Mouse (Mus musculus): ENCODE results near the gene Abcc9. TPM values are rescaled to one million over a fixed set of nuclear protein-coding genes. Genes with fewer than 3 reads are reported as not detected.

Gene Abcc9
- total and polyA plus RNA-seq, 3 experiments, result 0.27 TPM; not detected in 2

GRCm38 (mm10) chr6:142570046-142570770 lies 131.9 kb downstream of the Abcc9 start:
- no peaks in the 10 kb centered on the region for H3K9me3 ChIP-seq (replicated peaks)
- peaks cover 9% of the 10 kb centered on the region; the same call in 1 of the 2 replicates for H3K27me3 ChIP-seq (ENCODE audit: insufficient read depth, low read length)
- H3K4me3 ChIP-seq (ENCODE audit: low read depth, low read length), result no peak overlapping the region
- ATAC-seq (ENCODE audit: extremely low read depth, insufficient number of reproducible peaks, low FRiP score, poor library complexity, severe bottlenecking), result no peak
- no peak for DNase-seq (ENCODE audit: low spot score)
- no peaks in the 10 kb centered on the region for H3K4me1 ChIP-seq (ENCODE audit: insufficient read depth, low read depth, low read length)
- no peaks in the 10 kb centered on the region for H3K36me3 ChIP-seq (replicated peaks)
- TF ChIP-seq GATA2 (IDR thresholded peaks at IDR 0.05; ENCODE audit: borderline replicate concordance, low read depth, low read length), result no peak
- TF ChIP-seq CTCF (IDR thresholded peaks at IDR 0.05; ENCODE audit: low read depth, low read length), result no peak
- no peak for TF ChIP-seq GATA1 (IDR thresholded peaks at IDR 0.05; ENCODE audit: borderline replicate concordance, low read length)
- no peak for TF ChIP-seq POLR2AphosphoS5 (IDR thresholded peaks at IDR 0.05; ENCODE audit: insufficient replicate concordance, low read depth, low read length)
- no peak for TF ChIP-seq TAL1 (conservative IDR thresholded peaks at IDR 0.05; ENCODE audit: low read depth, low read length)

GRCm38 (mm10) chr6:142568713-142569357 lies 133.3 kb downstream of the Abcc9 start:
- H3K4me1 ChIP-seq (ENCODE audit: insufficient read depth, low read depth, low read length), result no peaks in the 10 kb centered on the region
- no peak overlapping the region for H3K4me3 ChIP-seq (ENCODE audit: low read depth, low read length)
- DNase-seq (ENCODE audit: low spot score), result no peak
- H3K27me3 ChIP-seq (ENCODE audit: insufficient read depth, low read length), result peaks cover 9% of the 10 kb centered on the region; the same call in 1 of the 2 replicates
- TF ChIP-seq TAL1 (conservative IDR thresholded peaks at IDR 0.05; ENCODE audit: low read depth, low read length), result no peak
- TF ChIP-seq GATA1 (IDR thresholded peaks at IDR 0.05; ENCODE audit: borderline replicate concordance, low read length), result no peak
- no peak for TF ChIP-seq POLR2AphosphoS5 (IDR thresholded peaks at IDR 0.05; ENCODE audit: insufficient replicate concordance, low read depth, low read length)
- no peak for TF ChIP-seq GATA2 (IDR thresholded peaks at IDR 0.05; ENCODE audit: borderline replicate concordance, low read depth, low read length)
- TF ChIP-seq CTCF (IDR thresholded peaks at IDR 0.05; ENCODE audit: low read depth, low read length), result no peak
- H3K36me3 ChIP-seq (replicated peaks), result no peaks in the 10 kb centered on the region
- H3K9me3 ChIP-seq (replicated peaks), result no peaks in the 10 kb centered on the region
- no peak for ATAC-seq (ENCODE audit: extremely low read depth, insufficient number of reproducible peaks, low FRiP score, poor library complexity, severe bottlenecking)

GRCm38 (mm10) chr6:142567452-142567851 lies 134.7 kb downstream of the Abcc9 start:
- H3K9me3 ChIP-seq (replicated peaks), result no peaks in the 10 kb centered on the region

GRCm38 (mm10) chr6:142564746-142565145 lies 137.4 kb downstream of the Abcc9 start:
- H3K4me1 ChIP-seq (ENCODE audit: insufficient read depth, low read depth, low read length), result peaks cover 2% of the 10 kb centered on the region; the same call in 1 of the 2 replicates
- ATAC-seq (ENCODE audit: extremely low read depth, insufficient number of reproducible peaks, low FRiP score, poor library complexity, severe bottlenecking) (no peak), DNase-seq (ENCODE audit: low spot score) (no peak)
- TF ChIP-seq TAL1 (conservative IDR thresholded peaks at IDR 0.05; ENCODE audit: low read depth, low read length) (no peak), CTCF (IDR thresholded peaks at IDR 0.05; ENCODE audit: low read depth, low read length) (no peak)
- no peaks in the 10 kb centered on the region for H3K36me3 ChIP-seq (replicated peaks)
- H3K4me3 ChIP-seq (ENCODE audit: low read depth, low read length), result no peak overlapping the region
- no peaks in the 10 kb centered on the region for H3K9me3 ChIP-seq (replicated peaks)
- H3K27me3 ChIP-seq (ENCODE audit: insufficient read depth, low read length), result no peaks in the 10 kb centered on the region; the same call in 1 of the 2 replicates

More at GRCm38 (mm10) chr6:142567452-142567851, 134.7 kb downstream of the Abcc9 start:
- Histone ChIP-seq H3K36me3 (replicated peaks) (no peaks in the 10 kb centered on the region), H3K27me3 (ENCODE audit: insufficient read depth, low read length) (peaks cover 9% of the 10 kb centered on the region; the same call in 1 of the 2 replicates), H3K4me1 (ENCODE audit: insufficient read depth, low read depth, low read length) (no peaks in the 10 kb centered on the region), H3K4me3 (ENCODE audit: low read depth, low read length) (no peak overlapping the region)
- DNase-seq (ENCODE audit: low spot score) (no peak), ATAC-seq (ENCODE audit: extremely low read depth, insufficient number of reproducible peaks, low FRiP score, poor library complexity, severe bottlenecking) (no peak)
- TF ChIP-seq CTCF (IDR thresholded peaks at IDR 0.05; ENCODE audit: low read depth, low read length) (no peak), POLR2AphosphoS5 (IDR thresholded peaks at IDR 0.05; ENCODE audit: insufficient replicate concordance, low read depth, low read length) (no peak), GATA2 (IDR thresholded peaks at IDR 0.05; ENCODE audit: borderline replicate concordance, low read depth, low read length) (no peak), GATA1 (IDR thresholded peaks at IDR 0.05; ENCODE audit: borderline replicate concordance, low read length) (no peak), TAL1 (conservative IDR thresholded peaks at IDR 0.05; ENCODE audit: low read depth, low read length) (no peak)

GRCm38 (mm10) chr6:142561151-142561550 lies 141.0 kb downstream of the Abcc9 start:
- no peaks in the 10 kb centered on the region for H3K36me3 ChIP-seq (replicated peaks)
- no peak for TF ChIP-seq CTCF (IDR thresholded peaks at IDR 0.05; ENCODE audit: low read depth, low read length)
- no peak for TF ChIP-seq TAL1 (conservative IDR thresholded peaks at IDR 0.05; ENCODE audit: low read depth, low read length)
- no peak for TF ChIP-seq POLR2AphosphoS5 (IDR thresholded peaks at IDR 0.05; ENCODE audit: insufficient replicate concordance, low read depth, low read length)
- TF ChIP-seq GATA1 (IDR thresholded peaks at IDR 0.05; ENCODE audit: borderline replicate concordance, low read length), result no peak
- TF ChIP-seq GATA2 (IDR thresholded peaks at IDR 0.05; ENCODE audit: borderline replicate concordance, low read depth, low read length), result no peak
- DNase-seq (ENCODE audit: low spot score) (no peak), ATAC-seq (ENCODE audit: extremely low read depth, insufficient number of reproducible peaks, low FRiP score, poor library complexity, severe bottlenecking) (no peak)
- no peak overlapping the region for H3K4me3 ChIP-seq (ENCODE audit: low read depth, low read length)
- peaks cover 2% of the 10 kb centered on the region; the same call in 1 of the 2 replicates for H3K4me1 ChIP-seq (ENCODE audit: insufficient read depth, low read depth, low read length)
- H3K9me3 ChIP-seq (replicated peaks), result no peaks in the 10 kb centered on the region
- no peaks in the 10 kb centered on the region; the same call in 1 of the 2 replicates for H3K27me3 ChIP-seq (ENCODE audit: insufficient read depth, low read length)

Measured in G1E (cell line).